Mouse (Mus musculus): ENCODE results near the gene Tbc1d14. TPM values are rescaled to one million over a fixed set of nuclear protein-coding genes. Genes with fewer than 3 reads are reported as not detected.

The Tbc1d14 gene
- 100 to 1,000 TPM; 133 to 136 TPM for total RNA-seq (2021)

- intact Hi-C loops (cut with DNase I) = no loop called here
- DNase-seq = no peak
These were observed at the start of gene Tbc1d14 for GRCm38 (mm10) chr5:36593176-36593575. Gene Tbc1d14, minus strand, starts transcription at chr5:36593276.

DNA sequence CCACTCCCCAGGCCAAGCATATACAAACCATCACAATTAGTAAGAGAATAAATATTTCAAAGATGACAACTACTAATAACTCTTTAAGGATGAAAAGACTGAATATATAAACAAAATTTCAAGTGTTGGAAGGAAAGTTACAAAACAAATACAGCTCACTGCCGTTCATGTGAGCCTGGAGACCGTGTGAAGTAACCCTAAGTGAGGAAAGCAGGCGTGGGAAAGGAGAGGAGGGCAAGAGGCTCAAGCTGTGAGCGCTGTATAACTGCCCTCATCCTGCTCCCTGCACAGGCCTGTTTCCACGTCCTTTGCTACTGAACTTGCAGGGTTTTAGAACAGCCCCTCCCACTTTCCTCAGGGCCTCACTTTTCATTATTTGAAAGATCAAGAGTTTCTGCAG, 32.5 kb upstream of the Tbc1d14 start:
- DNase-seq = no peak
- intact Hi-C loops (cut with DNase I) = no loop called here

GRCm38 (mm10) chr5:36623670-36624069, 30.6 kb upstream of the Tbc1d14 start:
- intact Hi-C loops (cut with DNase I) = no loop called here
- no peak for DNase-seq

- intact Hi-C loops (cut with DNase I) = no loop called here
- DNase-seq = no peak
These were observed 28.0 kb upstream of the Tbc1d14 start for GRCm38 (mm10) chr5:36621058-36621449.

GRCm38 (mm10) chr5:36620409-36621057, 27.5 kb upstream of the Tbc1d14 start:
- intact Hi-C loops (cut with DNase I) = no loop called here
- no peak for DNase-seq

- intact Hi-C loops (cut with DNase I) = no loop called here
- no peak for DNase-seq
These were observed 25.8 kb upstream of the Tbc1d14 start for GRCm38 (mm10) chr5:36618890-36619289.

GRCm38 (mm10) chr5:36618356-36618755, 25.3 kb upstream of the Tbc1d14 start:
- intact Hi-C loops (cut with DNase I) = no loop called here
- DNase-seq = no peak

DNA sequence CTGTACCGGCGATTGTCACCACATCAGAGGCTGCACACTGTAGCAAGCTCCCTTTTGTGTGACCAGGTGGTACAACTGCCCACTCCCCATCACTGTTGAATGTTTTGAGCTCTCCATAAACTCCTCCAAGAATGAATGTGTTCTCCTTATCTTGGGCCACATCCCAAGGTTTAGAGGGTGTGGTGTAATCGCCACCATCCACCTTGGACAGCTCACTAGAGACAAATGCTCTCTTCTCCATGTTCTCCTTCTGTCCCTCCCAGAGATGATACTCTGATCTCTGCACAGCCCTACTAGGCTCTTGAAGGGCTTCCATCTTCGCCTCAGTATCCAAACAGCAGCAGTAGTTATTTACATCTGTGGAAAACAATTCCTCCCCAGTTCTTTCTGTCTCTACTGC, 21.0 kb upstream of the Tbc1d14 start:
- intact Hi-C loops (cut with DNase I) = no loop called here
- DNase-seq = no peak

GRCm38 (mm10) chr5:36608939-36609499, 15.9 kb upstream of the Tbc1d14 start:
- intact Hi-C loops (cut with DNase I) = loop anchor here (5.0 kb wide), 1 partner anchor 78 kb away; no protein-coding TSS in a partner anchor
- DNase-seq = no peak

DNA sequence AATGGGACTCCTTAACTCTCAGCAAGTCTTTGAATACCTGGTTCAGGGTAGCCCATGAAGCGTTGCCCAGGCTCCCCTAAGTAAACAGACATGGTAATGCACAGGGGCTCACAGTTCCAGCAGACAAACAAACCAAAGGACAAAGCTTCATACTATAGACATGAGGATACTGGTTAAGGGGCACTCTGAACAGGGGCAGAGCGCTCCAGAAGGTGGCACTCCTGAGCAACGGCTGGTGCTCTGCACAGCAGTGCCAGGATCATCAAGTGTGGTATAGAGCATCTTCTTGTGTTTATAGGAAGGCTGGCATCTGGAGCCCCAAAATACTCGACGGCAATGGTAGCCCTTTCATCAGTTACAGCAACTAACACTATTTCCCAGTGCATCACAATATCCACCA, 10.0 kb upstream of the Tbc1d14 start:
- intact Hi-C loops (cut with DNase I) = loop anchor here (5.0 kb wide), 1 partner anchor 139 kb away; no protein-coding TSS in a partner anchor

DNA sequence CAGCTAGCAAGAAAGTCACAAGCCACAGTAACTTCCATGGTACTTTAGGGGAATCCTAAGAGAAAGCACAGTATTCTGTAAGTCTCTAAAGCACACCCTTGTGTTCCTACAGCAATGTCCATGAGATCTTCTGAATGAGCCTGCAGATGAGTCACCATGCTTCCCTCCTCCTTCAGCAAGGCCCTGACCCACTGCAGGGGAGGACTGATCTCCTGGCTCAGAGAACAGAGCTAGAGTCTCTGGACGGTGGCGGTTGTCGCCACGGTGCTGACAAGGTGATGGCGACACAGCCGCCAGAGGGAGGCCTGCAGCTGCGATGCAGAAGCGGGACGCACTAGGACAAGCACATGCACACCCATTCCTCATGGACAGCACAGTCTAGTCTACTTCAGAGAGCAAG, 9.0 kb upstream of the Tbc1d14 start:
- no peak for DNase-seq
- intact Hi-C loops (cut with DNase I) = loop anchor here (5.0 kb wide), 1 partner anchor 140 kb away; no protein-coding TSS in a partner anchor

More for the DNA sequence above, 10.0 kb upstream of the Tbc1d14 start:
- peak; percentile 60 for DNase-seq

DNA sequence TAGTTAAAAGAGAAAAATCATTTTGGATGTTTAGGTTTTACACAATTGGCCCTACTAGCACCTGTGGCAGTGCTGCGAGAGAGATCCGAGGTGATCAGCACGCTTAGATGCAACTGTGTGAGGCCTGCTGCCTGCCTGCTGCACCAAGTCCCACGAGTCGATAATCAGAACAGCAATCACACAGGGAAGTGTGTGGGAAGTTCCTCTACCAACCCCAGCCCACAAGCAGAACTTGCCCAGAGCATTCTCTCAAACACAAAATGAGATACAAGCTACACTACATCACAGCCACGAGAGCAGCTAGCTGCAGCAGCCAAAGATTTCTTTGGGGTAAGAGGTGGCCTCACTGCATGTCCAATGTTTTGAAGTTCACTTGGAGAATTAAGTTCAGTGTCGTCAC, 8.4 kb upstream of the Tbc1d14 start:
- intact Hi-C loops (cut with DNase I) = loop anchor here (5.0 kb wide), 1 partner anchor 141 kb away; no protein-coding TSS in a partner anchor
- no peak for DNase-seq

GRCm38 (mm10) chr5:36598883-36599282, 5.8 kb upstream of the Tbc1d14 start:
- intact Hi-C loops (cut with DNase I) = no loop called here
- DNase-seq = no peak

DNA sequence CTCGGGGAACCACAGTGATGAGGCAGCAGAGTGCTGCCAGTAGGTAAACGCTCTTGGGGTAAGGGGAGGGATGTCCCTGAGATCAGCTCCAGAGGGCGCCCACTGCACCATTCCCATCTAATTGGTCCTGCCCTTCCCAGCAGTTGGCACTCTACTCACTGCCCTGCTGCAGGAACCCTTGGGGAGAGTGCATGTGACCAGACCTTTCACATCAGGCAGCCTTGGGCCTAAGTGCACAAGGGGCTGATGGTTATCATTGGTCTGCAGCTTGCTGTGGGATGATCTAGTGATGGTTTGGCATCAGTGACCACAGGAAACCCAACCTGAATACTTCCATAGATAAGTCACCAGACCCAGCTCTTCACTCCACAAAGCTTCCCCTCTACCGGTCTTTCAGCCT, 4.6 kb upstream of the Tbc1d14 start:
- intact Hi-C loops (cut with DNase I) = no loop called here
- peak; percentile 20 for DNase-seq

DNA sequence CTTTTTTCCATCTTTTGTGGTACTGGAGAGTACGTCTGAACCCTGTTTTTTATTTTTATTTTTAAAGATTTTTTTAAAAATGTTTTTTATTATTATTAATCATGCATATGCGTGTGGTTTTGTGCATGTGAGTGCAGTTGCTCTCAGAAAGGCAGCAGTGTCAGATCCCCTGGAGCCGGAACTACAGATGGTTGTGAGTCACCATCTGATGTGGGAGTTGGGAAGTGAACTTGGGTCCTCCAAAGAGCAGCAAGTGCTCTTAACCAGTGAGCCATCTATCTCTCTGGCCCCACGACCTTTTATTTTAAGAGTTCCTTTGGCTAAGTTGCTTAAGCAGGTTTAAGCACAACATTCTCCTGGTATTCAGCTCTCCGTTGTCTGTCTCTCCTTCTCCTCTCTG, 3.1 kb upstream of the Tbc1d14 start:
- intact Hi-C loops (cut with DNase I) = no loop called here
- DNase-seq = no peak

DNA sequence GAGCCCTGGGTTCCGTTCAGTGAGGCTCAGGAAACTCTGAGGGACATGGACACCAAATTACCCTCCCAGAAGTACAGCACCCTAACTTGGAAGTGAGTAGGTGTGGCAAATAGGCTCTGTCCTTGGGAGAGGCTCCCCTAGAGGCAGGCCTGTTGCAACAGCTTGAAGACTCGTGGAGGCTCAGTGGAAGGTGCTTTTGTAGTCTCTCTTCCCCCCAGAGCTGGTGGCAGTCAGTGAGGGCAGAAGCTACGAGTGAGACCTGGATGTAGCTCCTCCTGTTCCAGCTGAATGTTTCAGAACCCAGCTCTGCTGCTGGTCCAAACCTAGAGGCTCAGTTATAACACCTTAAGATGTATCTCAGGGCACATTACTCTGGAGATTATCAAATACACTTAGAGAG, 2.0 kb upstream of the Tbc1d14 start:
- no peak for DNase-seq
- intact Hi-C loops (cut with DNase I) = no loop called here

- DNase-seq = no peak
- intact Hi-C loops (cut with DNase I) = no loop called here
These were observed 1.3 kb upstream of the Tbc1d14 start for GRCm38 (mm10) chr5:36594344-36594743.

DNA sequence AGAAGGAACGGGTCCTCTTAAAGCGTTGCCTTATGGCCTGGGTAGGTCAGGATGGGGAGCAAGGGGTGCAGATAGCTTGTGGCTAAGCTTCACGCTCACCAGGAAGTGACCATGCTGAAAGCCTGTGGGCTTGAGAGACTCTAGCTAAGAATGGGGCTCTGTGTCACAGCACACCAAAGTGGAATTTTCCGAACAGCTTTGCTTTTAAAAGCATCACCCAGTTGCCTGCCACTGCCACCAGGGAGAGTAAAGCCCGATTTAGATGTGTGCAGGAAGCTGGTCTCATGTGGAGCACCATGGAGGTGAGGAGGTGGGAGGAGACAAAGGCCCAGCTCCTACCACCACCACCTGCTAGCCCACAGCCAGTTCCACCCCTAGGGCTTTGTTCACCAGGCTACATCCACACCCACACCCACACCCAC, 2.6 kb downstream of the Tbc1d14 start:
- DNase-seq = no peak
- intact Hi-C loops (cut with DNase I) = no loop called here

DNA sequence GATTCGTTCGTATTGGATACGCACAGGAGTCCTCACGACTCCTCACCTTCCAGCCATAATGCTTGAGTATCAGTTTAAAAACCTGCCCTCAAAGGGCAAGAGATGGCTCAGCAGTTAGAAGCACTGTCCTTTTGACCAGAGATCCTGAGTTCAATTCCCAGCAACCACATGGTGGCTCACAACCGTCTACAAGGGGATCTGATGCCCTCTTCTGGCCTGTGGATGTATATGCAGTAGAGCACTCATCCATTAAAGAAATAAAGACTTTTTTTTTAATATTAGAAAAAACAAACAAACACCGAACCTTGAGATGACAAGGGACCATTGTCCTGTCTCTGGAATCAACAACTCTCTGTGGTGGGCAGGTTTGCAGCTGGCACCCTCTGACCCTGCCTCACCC, 8.8 kb downstream of the Tbc1d14 start:
- intact Hi-C loops (cut with DNase I) = no loop called here

GRCm38 (mm10) chr5:36581924-36582642, 11.0 kb downstream of the Tbc1d14 start:
- intact Hi-C loops (cut with DNase I) = no loop called here
- DNase-seq = peak; percentile 99

More for the DNA sequence above, 8.8 kb downstream of the Tbc1d14 start:
- DNase-seq = no peak

DNA sequence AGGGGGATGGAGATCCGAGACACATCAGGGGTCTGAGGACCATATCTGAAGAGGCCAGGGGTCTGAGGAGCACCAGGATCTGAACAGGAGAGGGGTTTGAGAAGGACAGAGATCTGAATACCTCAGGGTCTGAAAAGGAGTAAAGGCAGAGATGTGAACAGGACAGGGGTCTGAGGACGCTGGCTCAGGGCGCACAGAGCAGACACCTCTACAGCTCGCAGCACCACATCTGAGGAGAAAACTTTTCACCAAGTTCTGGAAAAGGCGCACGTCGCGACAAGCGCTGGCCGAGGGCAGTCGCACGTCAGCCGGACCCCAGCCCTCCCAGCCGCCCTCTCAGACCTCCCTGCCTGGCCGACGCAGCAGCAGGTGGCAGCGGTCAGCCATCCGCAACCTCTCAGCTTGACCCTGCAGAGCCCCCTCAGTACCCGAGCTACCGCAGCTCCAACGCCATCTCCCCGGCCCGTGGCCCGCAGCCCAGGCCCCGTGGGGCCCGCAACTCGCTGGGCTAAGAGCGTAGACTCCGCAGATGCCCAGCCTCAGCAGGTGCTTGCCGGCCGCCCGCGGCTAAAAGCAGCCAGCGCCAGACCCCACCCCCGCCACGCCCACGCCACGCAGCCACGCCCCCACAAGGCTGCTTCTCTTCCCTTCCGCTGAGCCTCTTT, 11.7 kb downstream of the Tbc1d14 start:
- no peak for DNase-seq
- intact Hi-C loops (cut with DNase I) = no loop called here

Measured in left cerebral cortex, postnatal 4 days (tissue).